Mouse (Mus musculus) liver, embryonic 12.5 days (tissue): ENCODE data around the gene Clcn1. TPM values are rescaled to one million over a fixed set of nuclear protein-coding genes. Genes with fewer than 3 reads are reported as not detected.

ENCODE experiments used
- ATAC-seq: fragments of 200-750 bp; cut with Nextera tagmentation; 2 replicates; pipeline ENCODE4 v1.8.0; 2017; ENCODE audit warnings: moderate number of reproducible peaks, mild to moderate bottlenecking, moderate library complexity
- H3K27ac ChIP-seq: fragments of 300-500 bp; sonication (generic); 2 replicates; pipeline ENCODE4 v1.5.1; 2016; ENCODE audit warnings: mild to moderate bottlenecking
- H3K27me3 ChIP-seq: fragments of 300-500 bp; sonication (generic); replicated peaks from 2 replicates; pipeline ENCODE4 v1.6.1; 2016; ENCODE audit warnings: mild to moderate bottlenecking, moderate library complexity
- H3K36me3 ChIP-seq: fragments of 300-500 bp; sonication (generic); 2 replicates; pipeline ENCODE4 v1.6.1; 2016; ENCODE audit warnings: mild to moderate bottlenecking, moderate library complexity
- H3K4me1 ChIP-seq: fragments of 300-500 bp; sonication (generic); 2 replicates; pipeline ENCODE4 v1.6.1; 2016
- H3K4me2 ChIP-seq: fragments of 300-500 bp; sonication (generic); 2 replicates; pipeline ENCODE4 v1.6.1; 2016; ENCODE audit warnings: mild to moderate bottlenecking, moderate library complexity
- H3K4me3 ChIP-seq: fragments of 300-500 bp; sonication (generic); 2 replicates; pipeline ENCODE4 v1.5.1; 2016; ENCODE audit warnings: mild to moderate bottlenecking, moderate library complexity
- H3K9ac ChIP-seq: fragments of 300-500 bp; sonication (generic); 2 replicates; pipeline ENCODE4 v1.6.1; 2016; ENCODE audit warnings: mild to moderate bottlenecking, moderate library complexity
- H3K9me3 ChIP-seq: fragments of 300-500 bp; sonication (generic); replicated peaks from 2 replicates; pipeline ENCODE4 v1.6.1; 2016; ENCODE audit warnings: mild to moderate bottlenecking, moderate library complexity
- WGBS: fragments of 180-500 bp; shearing (Covaris S2); methylation state at CpG from one replicate; pipeline ENCODE4 v1.1.7; 2016; ENCODE audit not compliant: insufficient replicate concordance; 5-methylcytosine and 5-hydroxymethylcytosine counted together
- polyA plus RNA-seq: library from polyadenylated mRNA; unstranded; fragments of >200 nt; fragmentation: Nextera tagmentation; extraction: Ambion mirVana; gene quantifications from 2 replicates; pipeline ENCODE4 v1.2.1, GENCODE M21; 2016

Clcn1 gene
- polyA plus RNA-seq, 1 experiment from 2014 or later, result not detected

- no peak overlapping the region for H3K4me3 ChIP-seq
- H3K4me2 ChIP-seq, result no peak overlapping the region
- peaks cover 3% of the 10 kb centered on the region; the same call in 1 of the 2 replicates for H3K4me1 ChIP-seq
- 76% methylated on average over 9 of the region's 9 CpGs for WGBS
- H3K9me3 ChIP-seq, result no peaks in the 10 kb centered on the region
- no peak overlapping the region for H3K9ac ChIP-seq
- H3K36me3 ChIP-seq, result no peaks in the 10 kb centered on the region
- no peaks in the 10 kb centered on the region for H3K27me3 ChIP-seq
- ATAC-seq, result no peak
- H3K27ac ChIP-seq, result no peak overlapping the region
Observed at GRCm38 (mm10) chr6:42343361-42344120, 57.1 kb downstream of the Clcn1 start.

GRCm38 (mm10) chr6:42344255-42344654, 57.8 kb downstream of the Clcn1 start:
- Histone ChIP-seq H3K4me1 (peaks cover 8% of the 10 kb centered on the region), H3K9me3 (no peaks in the 10 kb centered on the region), H3K4me3 (no peak overlapping the region), H3K27ac (no peak overlapping the region), H3K4me2 (no peak overlapping the region), H3K9ac (no peak overlapping the region), H3K36me3 (no peaks in the 10 kb centered on the region), H3K27me3 (no peaks in the 10 kb centered on the region)
- 67% methylated on average over 1 of the region's 1 CpGs for WGBS
- no peak for ATAC-seq

- WGBS, result 42% methylated on average over 12 of the region's 12 CpGs
- Histone ChIP-seq H3K36me3 (peaks cover 12% of the 10 kb centered on the region), H3K27ac (no peak overlapping the region), H3K9me3 (no peaks in the 10 kb centered on the region), H3K4me2 (peak overlapping the region; percentile 95), H3K4me3 (no peak overlapping the region), H3K9ac (no peak overlapping the region), H3K27me3 (no peaks in the 10 kb centered on the region), H3K4me1 (peaks cover 48% of the 10 kb centered on the region)
- no peak for ATAC-seq
Observed at GRCm38 (mm10) chr6:42348281-42349005, 62.0 kb downstream of the Clcn1 start.

GRCm38 (mm10) chr6:42349006-42349425, 62.5 kb downstream of the Clcn1 start:
- H3K4me3 ChIP-seq, result peak overlapping the region; percentile 74
- peak; percentile 43 for ATAC-seq
- under 1% methylated on average over 11 of the region's 11 CpGs for WGBS
- peaks cover 12% of the 10 kb centered on the region for H3K36me3 ChIP-seq
- peak overlapping the region; percentile 95 for H3K4me2 ChIP-seq
- peak overlapping the region; percentile 86 for H3K27ac ChIP-seq
- H3K27me3 ChIP-seq, result no peaks in the 10 kb centered on the region
- peak overlapping the region; percentile 76 for H3K9ac ChIP-seq
- no peaks in the 10 kb centered on the region for H3K9me3 ChIP-seq
- H3K4me1 ChIP-seq, result peaks cover 54% of the 10 kb centered on the region

GRCm38 (mm10) chr6:42349426-42350020, 63.0 kb downstream of the Clcn1 start, which contains the start of gene Zyx:
Gene Zyx, plus strand, starts transcription at chr6:42349630.
- peak; percentile 89 for ATAC-seq
- Histone ChIP-seq H3K36me3 (peaks cover 12% of the 10 kb centered on the region), H3K27ac (peak within 1 kb of the TSS; percentile 86), H3K4me2 (peak within 1 kb of the TSS; percentile 95), H3K4me1 (peaks cover 59% of the 10 kb centered on the region), H3K27me3 (no peaks in the 10 kb centered on the region), H3K9me3 (no peaks in the 10 kb centered on the region), H3K4me3 (peak within 1 kb of the TSS; percentile 74), H3K9ac (peak within 1 kb of the TSS; percentile 76)
- WGBS, result under 1% methylated on average over 24 of the region's 36 CpGs

- peak overlapping the region; percentile 86 for H3K27ac ChIP-seq
- no peaks in the 10 kb centered on the region for H3K9me3 ChIP-seq
- under 1% methylated on average over 52 of the region's 72 CpGs for whole genome bisulfite sequencing
- peaks cover 67% of the 10 kb centered on the region for H3K4me1 ChIP-seq
- peak; percentile 17; the same call in 1 of the 2 replicates for ATAC-seq
- no peaks in the 10 kb centered on the region for H3K27me3 ChIP-seq
- peaks cover 20% of the 10 kb centered on the region for H3K36me3 ChIP-seq
- H3K4me3 ChIP-seq, result peak overlapping the region; percentile 74
- H3K4me2 ChIP-seq, result peak overlapping the region; percentile 95
- peak overlapping the region; percentile 76 for H3K9ac ChIP-seq
Observed at GRCm38 (mm10) chr6:42350021-42350967, 63.8 kb downstream of the Clcn1 start.

- 23% methylated on average over 13 of the region's 13 CpGs for WGBS
- Histone ChIP-seq H3K27ac (peak overlapping the region; percentile 86), H3K4me1 (peaks cover 67% of the 10 kb centered on the region), H3K27me3 (no peaks in the 10 kb centered on the region), H3K9ac (peak overlapping the region; percentile 76), H3K36me3 (peaks cover 29% of the 10 kb centered on the region), H3K4me3 (peak overlapping the region; percentile 74), H3K9me3 (no peaks in the 10 kb centered on the region), H3K4me2 (peak overlapping the region; percentile 95)
- ATAC-seq, result no peak
Observed at GRCm38 (mm10) chr6:42350968-42351775, 64.7 kb downstream of the Clcn1 start.

GRCm38 (mm10) chr6:42351776-42352485, 65.4 kb downstream of the Clcn1 start:
- H3K4me2 ChIP-seq, result peak overlapping the region; percentile 95
- no peaks in the 10 kb centered on the region for H3K9me3 ChIP-seq
- no peak for ATAC-seq
- peaks cover 36% of the 10 kb centered on the region for H3K36me3 ChIP-seq
- H3K4me3 ChIP-seq, result peak overlapping the region; percentile 74
- peak overlapping the region; percentile 63 for H3K27ac ChIP-seq
- WGBS, result 35% methylated on average over 7 of the region's 7 CpGs
- peak overlapping the region; percentile 76 for H3K9ac ChIP-seq
- no peaks in the 10 kb centered on the region for H3K27me3 ChIP-seq
- peaks cover 67% of the 10 kb centered on the region for H3K4me1 ChIP-seq

GRCm38 (mm10) chr6:42352486-42352846, 66.0 kb downstream of the Clcn1 start:
- H3K27me3 ChIP-seq, result no peaks in the 10 kb centered on the region
- WGBS, result 34% methylated on average over 1 of the region's 1 CpGs
- H3K4me2 ChIP-seq, result peak overlapping the region; percentile 95
- no peak for ATAC-seq
- peaks cover 42% of the 10 kb centered on the region for H3K36me3 ChIP-seq
- peak overlapping the region; percentile 76; the same call in 1 of the 2 replicates for H3K9ac ChIP-seq
- peak overlapping the region; percentile 63 for H3K27ac ChIP-seq
- peaks cover 67% of the 10 kb centered on the region for H3K4me1 ChIP-seq
- H3K9me3 ChIP-seq, result no peaks in the 10 kb centered on the region
- H3K4me3 ChIP-seq, result peak overlapping the region; percentile 74

GRCm38 (mm10) chr6:42353180-42353579, 66.7 kb downstream of the Clcn1 start:
- Histone ChIP-seq H3K4me1 (peaks cover 67% of the 10 kb centered on the region), H3K27me3 (no peaks in the 10 kb centered on the region), H3K4me2 (peak overlapping the region; percentile 95), H3K4me3 (peak overlapping the region; percentile 74; the same call in 1 of the 2 replicates), H3K27ac (peak overlapping the region; percentile 63), H3K9me3 (no peaks in the 10 kb centered on the region), H3K36me3 (peaks cover 49% of the 10 kb centered on the region), H3K9ac (no peak overlapping the region)
- no peak for ATAC-seq
- 16% methylated on average over 8 of the region's 8 CpGs for WGBS
